Mouse (Mus musculus) embryonic facial prominence, embryonic 11.5 days (tissue): Measurements from ENCODE around the gene Ush1g. TPM values are rescaled to one million over a fixed set of nuclear protein-coding genes. Genes with fewer than 3 reads are reported as not detected.

Experiments used
- ATAC-seq: fragments of 200-750 bp; cut with Nextera tagmentation; replicated peaks from 2 replicates; pipeline ENCODE4 v1.8.0; 2017; ENCODE audit warnings: low read depth; ENCODE audit not compliant: insufficient number of reproducible peaks, low FRiP score, low TSS enrichment
- DNase-seq: peaks from one replicate; pipeline ENCODE4 v3.0.0-alpha.2; 2015; ENCODE audit warnings: low spot score
- H3K27ac ChIP-seq: fragments of 300-500 bp; sonication (generic); replicated peaks from 2 replicates; pipeline ENCODE4 v1.5.1; 2014; ENCODE audit warnings: mild to moderate bottlenecking, low read depth, low read length, control low read depth
- H3K27me3 ChIP-seq: fragments of 300-500 bp; sonication (generic); 2 replicates; pipeline ENCODE4 v1.6.1; 2014; ENCODE audit warnings: mild to moderate bottlenecking, low read length, moderate library complexity, mixed read lengths; ENCODE audit not compliant: control insufficient read depth, insufficient read depth
- H3K36me3 ChIP-seq: fragments of 300-500 bp; sonication (generic); replicated peaks from 2 replicates; pipeline ENCODE4 v1.6.1; 2014; ENCODE audit warnings: low read depth, mild to moderate bottlenecking, low read length, moderate library complexity, mixed read lengths; ENCODE audit not compliant: control insufficient read depth, insufficient read depth
- H3K4me1 ChIP-seq: fragments of 300-500 bp; sonication (generic); 2 replicates; pipeline ENCODE4 v1.6.1; 2014; ENCODE audit warnings: low read length, mixed read lengths; ENCODE audit not compliant: control insufficient read depth, insufficient read depth
- H3K4me2 ChIP-seq: fragments of 300-500 bp; sonication (generic); 2 replicates; pipeline ENCODE4 v1.6.1; 2014; ENCODE audit warnings: low read depth, mild to moderate bottlenecking, control low read depth, low read length, moderate library complexity
- H3K4me3 ChIP-seq: fragments of 300-500 bp; sonication (generic); 2 replicates; pipeline ENCODE4 v1.5.1; 2014; ENCODE audit warnings: low read depth, low read length, control low read depth
- H3K9ac ChIP-seq: fragments of 300-500 bp; sonication (generic); replicated peaks from 2 replicates; pipeline ENCODE4 v1.6.1; 2014; ENCODE audit warnings: mild to moderate bottlenecking, control low read depth, low read length
- H3K9me3 ChIP-seq: fragments of 300-500 bp; sonication (generic); replicated peaks from 2 replicates; pipeline ENCODE4 v1.6.1; 2016; ENCODE audit warnings: mild to moderate bottlenecking, low read length, inconsistent platforms, mixed read lengths; ENCODE audit not compliant: control insufficient read depth
- WGBS: fragments of 180-500 bp; shearing (Covaris S2); extraction: QIAGEN DNeasy Blood & Tissue Kit; methylation state at CpG from one replicate; pipeline ENCODE4 v1.1.7; 2014; 5-methylcytosine and 5-hydroxymethylcytosine counted together
- polyA plus RNA-seq: library from polyadenylated mRNA; unstranded; fragments of >200 nt; fragmentation: Nextera tagmentation; extraction: Ambion mirVana; gene quantifications from 2 replicates; pipeline ENCODE4 v1.2.1, GENCODE M21; 2014

Gene Ush1g
- polyA plus RNA-seq, 1 experiment from 2014 or later, result not detected

DNA sequence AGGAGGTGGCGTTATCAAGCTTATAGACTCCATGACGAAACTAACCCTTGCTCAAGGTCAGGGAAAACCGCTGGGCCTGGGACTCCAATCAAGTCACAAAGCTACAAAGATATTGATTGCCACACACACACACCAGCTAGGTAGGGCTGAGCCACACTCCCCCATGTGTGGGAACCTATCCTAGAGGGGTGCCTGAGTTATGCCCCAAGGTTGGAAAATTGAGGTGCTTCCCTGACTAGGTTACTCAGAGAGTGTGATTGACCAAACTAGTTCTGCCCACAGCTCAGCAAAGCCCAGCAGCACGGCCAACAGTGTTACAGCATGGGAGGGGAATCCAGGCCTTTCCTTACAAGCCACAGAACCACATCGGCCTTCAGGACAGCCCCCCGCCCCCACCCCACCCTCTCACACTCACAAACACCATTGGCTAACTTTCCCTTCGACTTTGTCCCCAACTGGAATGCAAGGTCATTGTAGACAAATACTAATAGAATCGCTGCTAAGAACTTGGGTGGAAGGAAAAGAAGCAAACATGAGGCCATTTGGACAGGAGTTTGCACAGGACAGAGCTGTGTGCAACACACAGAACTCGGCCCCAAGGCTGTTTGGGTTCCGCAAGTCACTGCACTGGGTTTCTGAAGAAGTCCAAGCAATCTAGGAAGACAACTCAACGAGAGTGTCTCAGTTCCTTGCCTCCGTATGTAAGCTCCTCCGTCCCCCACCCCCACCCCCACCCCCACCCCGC, 29.0 kb downstream of the Ush1g start:
- WGBS, result 51% methylated on average over 14 of the region's 14 CpGs
- DNase-seq, result no peak

DNA sequence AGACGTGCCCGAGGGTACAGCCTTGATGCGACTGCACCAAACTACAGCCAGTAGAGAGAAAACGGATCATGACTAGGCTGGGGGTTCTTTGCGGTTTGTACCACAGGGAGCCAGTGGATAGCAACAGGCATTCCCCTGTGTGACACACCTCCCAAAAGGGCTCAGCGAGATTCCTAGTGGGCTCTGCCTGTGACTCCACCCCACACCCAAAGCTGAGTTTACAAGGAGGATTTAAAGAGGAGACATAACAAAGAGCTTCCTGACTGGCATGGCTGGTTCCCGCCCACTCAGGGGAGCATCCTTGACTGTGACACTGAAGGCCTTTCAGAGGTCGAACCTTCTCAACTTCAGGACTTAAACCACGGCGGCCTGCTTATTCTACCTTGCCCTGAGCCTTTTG, 30.3 kb downstream of the Ush1g start:
- WGBS, result 67% methylated on average over 10 of the region's 10 CpGs
- Histone ChIP-seq H3K9me3 (no peaks in the 10 kb centered on the region), H3K27ac (no peak overlapping the region), H3K9ac (no peak overlapping the region), H3K4me3 (no peak overlapping the region), H3K36me3 (no peaks in the 10 kb centered on the region), H3K27me3 (no peaks in the 10 kb centered on the region), H3K4me2 (no peak overlapping the region), H3K4me1 (no peaks in the 10 kb centered on the region)
- no peak for DNase-seq
- ATAC-seq, result no peak

More for the DNA sequence above, 29.0 kb downstream of the Ush1g start:
- Histone ChIP-seq H3K9me3 (no peaks in the 10 kb centered on the region), H3K4me3 (no peak overlapping the region), H3K4me2 (no peak overlapping the region), H3K36me3 (no peaks in the 10 kb centered on the region), H3K4me1 (no peaks in the 10 kb centered on the region), H3K27ac (no peak overlapping the region), H3K9ac (no peak overlapping the region), H3K27me3 (0 out of 2 replicates have a peak, but pooled peaks cover 8% of the 10 kb centered on the region)
- ATAC-seq, result no peak

DNA sequence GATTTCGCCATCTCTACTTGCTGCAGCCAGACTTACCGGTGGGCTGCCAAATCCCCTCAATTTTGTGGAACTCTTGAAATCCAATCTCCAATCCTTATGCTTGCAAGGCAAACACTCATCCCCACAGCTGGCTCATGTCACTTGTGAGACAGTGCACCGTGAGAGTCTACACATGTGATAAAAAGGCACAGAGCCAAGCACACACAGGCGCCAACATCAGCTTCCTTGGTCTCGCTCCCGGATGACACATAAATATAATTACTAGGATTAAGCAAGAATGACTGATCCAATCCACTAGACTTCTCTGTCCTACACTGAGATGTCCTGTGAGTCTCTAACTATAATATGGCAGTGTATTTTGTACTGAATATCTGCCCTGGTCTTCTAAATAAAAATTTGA, 30.9 kb downstream of the Ush1g start:
- Histone ChIP-seq H3K9me3 (no peaks in the 10 kb centered on the region), H3K4me2 (no peak overlapping the region), H3K27me3 (no peaks in the 10 kb centered on the region), H3K27ac (no peak overlapping the region), H3K4me3 (no peak overlapping the region), H3K4me1 (no peaks in the 10 kb centered on the region), H3K36me3 (no peaks in the 10 kb centered on the region), H3K9ac (no peak overlapping the region)
- no peak for ATAC-seq
- WGBS, result 88% methylated on average over 6 of the region's 6 CpGs
- no peak for DNase-seq

DNA sequence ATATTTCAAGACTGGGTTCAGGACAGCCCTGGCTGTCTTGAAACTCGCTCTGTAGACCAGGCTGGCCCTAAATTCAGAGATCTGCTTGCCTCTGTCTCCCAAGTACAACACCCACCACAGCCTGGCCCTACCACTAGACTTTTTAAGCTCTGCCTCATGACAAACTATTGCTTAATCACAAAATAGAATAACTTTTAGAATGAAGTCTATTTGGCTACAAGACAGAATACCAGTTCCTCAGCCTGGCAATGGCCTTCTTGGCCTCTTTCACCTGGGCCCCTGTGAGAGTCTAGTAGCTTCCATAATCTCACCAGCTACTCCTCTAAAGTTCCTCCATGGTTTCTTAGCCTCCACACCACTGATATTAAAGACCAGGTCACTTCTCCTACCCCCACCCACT, 31.5 kb downstream of the Ush1g start:
- Histone ChIP-seq H3K9me3 (no peaks in the 10 kb centered on the region), H3K4me1 (no peaks in the 10 kb centered on the region), H3K4me2 (no peak overlapping the region), H3K9ac (no peak overlapping the region), H3K27ac (no peak overlapping the region), H3K4me3 (no peak overlapping the region), H3K27me3 (no peaks in the 10 kb centered on the region), H3K36me3 (no peaks in the 10 kb centered on the region)
- 85% methylated on average over 1 of the region's 1 CpGs for WGBS
- ATAC-seq (no peak), DNase-seq (no peak)

DNA sequence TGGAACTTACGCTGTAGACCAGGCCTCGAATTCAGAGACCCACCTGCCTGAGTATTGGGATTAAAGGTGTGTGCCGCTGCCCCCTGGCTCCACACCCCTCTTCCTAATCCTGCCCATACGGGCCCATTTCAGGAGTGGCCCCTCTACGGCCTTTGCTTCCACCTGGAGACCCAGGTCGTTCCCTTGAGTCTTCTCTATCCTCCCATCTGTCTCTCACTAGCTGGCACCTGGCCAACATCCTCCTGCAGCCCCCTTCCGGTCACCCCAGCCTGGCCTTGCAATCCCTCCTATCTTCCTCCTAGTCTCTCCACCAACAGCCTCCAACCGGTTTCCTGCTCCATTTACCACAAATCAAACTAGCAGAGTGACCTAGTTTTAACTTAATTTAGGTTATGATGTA, 32.0 kb downstream of the Ush1g start:
- Histone ChIP-seq H3K27me3 (no peaks in the 10 kb centered on the region), H3K4me2 (no peak overlapping the region), H3K9me3 (no peaks in the 10 kb centered on the region), H3K4me1 (no peaks in the 10 kb centered on the region), H3K36me3 (no peaks in the 10 kb centered on the region), H3K9ac (no peak overlapping the region), H3K27ac (no peak overlapping the region), H3K4me3 (no peak overlapping the region)
- ATAC-seq (no peak), DNase-seq (no peak)
- WGBS, result 84% methylated on average over 8 of the region's 8 CpGs

DNA sequence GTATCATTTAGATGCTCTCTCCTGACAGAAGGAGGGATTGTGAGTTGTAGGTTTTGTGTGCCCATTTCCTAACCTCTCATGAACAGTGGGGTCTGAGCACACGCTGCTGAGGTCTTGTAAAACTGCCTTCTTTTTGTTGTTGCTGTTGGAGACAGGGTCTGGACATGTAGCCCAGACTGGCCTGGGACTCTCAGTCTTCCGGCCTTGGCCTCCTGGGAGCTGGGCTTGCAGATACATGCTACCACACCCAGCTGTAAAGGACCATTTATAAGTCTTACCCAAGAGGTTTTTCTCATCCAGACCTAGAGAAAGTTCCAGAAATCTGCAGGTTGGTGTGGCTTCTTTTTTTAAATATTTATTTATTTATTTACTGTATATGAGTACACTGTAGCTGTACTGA, 33.5 kb downstream of the Ush1g start:
- Histone ChIP-seq H3K9ac (no peak overlapping the region), H3K4me2 (no peak overlapping the region), H3K27me3 (no peaks in the 10 kb centered on the region), H3K4me3 (no peak overlapping the region), H3K36me3 (no peaks in the 10 kb centered on the region), H3K27ac (no peak overlapping the region), H3K9me3 (no peaks in the 10 kb centered on the region), H3K4me1 (no peaks in the 10 kb centered on the region)
- WGBS, result 86% methylated on average over 2 of the region's 2 CpGs
- DNase-seq (no peak), ATAC-seq (no peak)

DNA sequence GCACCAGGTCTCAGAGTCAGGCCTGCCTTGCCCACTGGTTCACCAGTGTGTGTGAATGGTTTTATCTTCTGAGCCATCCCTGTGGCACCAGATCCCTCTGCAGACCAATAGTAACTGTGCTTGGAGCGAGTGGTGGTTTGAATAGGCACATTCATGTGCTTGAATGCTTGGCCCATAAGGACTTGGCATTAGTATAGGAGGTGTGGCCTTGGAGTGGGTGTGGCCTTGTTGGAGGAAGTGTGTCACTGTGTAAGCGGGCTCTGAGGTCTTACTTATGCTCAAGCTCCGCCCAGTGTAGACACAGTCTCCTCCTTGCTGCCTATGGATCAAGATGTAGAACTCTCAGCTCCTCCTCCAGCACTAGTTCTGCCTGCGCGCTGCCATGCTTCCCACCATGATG, 34.5 kb downstream of the Ush1g start:
- Histone ChIP-seq H3K27ac (no peak overlapping the region), H3K4me3 (no peak overlapping the region), H3K4me2 (no peak overlapping the region), H3K36me3 (no peaks in the 10 kb centered on the region), H3K27me3 (no peaks in the 10 kb centered on the region), H3K9ac (no peak overlapping the region), H3K9me3 (no peaks in the 10 kb centered on the region), H3K4me1 (no peaks in the 10 kb centered on the region)
- ATAC-seq (no peak), DNase-seq (no peak)
- 78% methylated on average over 5 of the region's 5 CpGs for whole genome bisulfite sequencing

DNA sequence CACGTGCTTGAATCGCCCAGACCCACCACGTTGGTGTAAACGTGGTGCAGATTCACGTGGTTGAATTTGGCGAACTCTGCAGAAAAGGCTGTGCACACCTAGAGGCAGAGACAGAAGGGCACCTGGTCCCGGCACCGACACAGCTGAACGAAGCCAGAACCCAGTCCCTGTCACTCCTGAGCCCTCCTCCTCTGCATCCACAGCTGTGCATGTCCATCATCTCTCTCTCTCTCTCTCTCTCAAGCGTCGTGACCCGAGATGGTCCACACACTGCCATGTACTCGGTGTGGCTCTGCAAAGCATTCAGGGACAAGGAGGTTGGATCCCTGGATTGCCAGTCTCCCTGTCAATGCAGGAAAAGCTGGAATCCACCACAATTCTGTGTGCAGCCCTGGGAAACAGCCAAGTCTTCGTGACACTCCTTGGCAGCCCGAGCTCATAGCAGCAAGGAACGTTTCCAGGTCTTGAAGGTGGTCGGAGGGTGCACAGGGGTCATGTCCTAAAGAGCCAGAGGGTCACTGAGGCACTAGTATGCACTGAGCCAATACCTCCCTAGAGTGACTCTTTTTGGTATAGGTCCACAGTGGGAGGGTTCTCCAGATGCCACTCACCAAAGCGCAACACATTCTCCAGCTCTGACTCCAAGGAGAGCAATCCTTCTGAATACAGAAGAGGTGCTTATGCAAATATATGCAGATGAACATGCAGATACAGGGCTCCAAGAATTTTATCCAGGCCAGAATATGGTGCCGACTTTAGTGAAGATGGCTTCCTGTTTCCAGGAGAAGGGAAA, 35.4 kb downstream of the Ush1g start:
- no peak overlapping the region for H3K9ac ChIP-seq
- WGBS, result 75% methylated on average over 19 of the region's 19 CpGs
- no peaks in the 10 kb centered on the region for H3K36me3 ChIP-seq
- no peaks in the 10 kb centered on the region for H3K27me3 ChIP-seq
- H3K4me1 ChIP-seq, result no peaks in the 10 kb centered on the region
- no peak overlapping the region for H3K27ac ChIP-seq
- no peak overlapping the region for H3K4me2 ChIP-seq
- H3K4me3 ChIP-seq, result no peak overlapping the region
- ATAC-seq, result no peak
- no peak for DNase-seq
- no peaks in the 10 kb centered on the region for H3K9me3 ChIP-seq
